Mouse (Mus musculus) lung, postnatal 10 days (tissue): ENCODE data around the gene Myoz2.

Experiments used
- DNase-seq: peaks from one replicate; pipeline ENCODE4 v3.0.0; 2021

Gene Myoz2

DNA sequence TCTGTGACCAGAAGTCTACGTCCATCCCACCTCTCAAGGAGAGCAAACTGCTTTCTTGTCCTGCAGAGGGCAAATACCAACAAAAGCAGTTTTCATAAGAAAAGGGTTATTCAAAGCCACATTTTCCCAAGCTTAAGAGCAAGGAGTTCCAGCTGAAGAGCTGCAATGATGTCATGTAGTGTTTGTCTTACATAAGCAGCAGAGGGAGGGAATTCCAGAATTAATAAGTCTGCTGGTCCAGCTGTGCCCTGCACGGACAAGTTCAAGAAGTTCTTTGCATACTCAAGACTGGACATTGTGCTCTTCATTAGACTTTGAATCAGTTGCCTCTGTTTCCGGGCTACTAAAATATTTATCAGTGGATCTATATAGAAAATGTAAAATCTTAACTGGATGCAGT lies 33.8 kb downstream of the Myoz2 start:
- DNase-seq = no peak

GRCm38 (mm10) chr3:122998511-122998910 lies 36.3 kb downstream of the Myoz2 start:
- no peak for DNase-seq

GRCm38 (mm10) chr3:122996968-122997367 lies 37.8 kb downstream of the Myoz2 start:
- no peak for DNase-seq

GRCm38 (mm10) chr3:122986906-122987305 lies 47.9 kb downstream of the Myoz2 start:
- no peak for DNase-seq

DNA sequence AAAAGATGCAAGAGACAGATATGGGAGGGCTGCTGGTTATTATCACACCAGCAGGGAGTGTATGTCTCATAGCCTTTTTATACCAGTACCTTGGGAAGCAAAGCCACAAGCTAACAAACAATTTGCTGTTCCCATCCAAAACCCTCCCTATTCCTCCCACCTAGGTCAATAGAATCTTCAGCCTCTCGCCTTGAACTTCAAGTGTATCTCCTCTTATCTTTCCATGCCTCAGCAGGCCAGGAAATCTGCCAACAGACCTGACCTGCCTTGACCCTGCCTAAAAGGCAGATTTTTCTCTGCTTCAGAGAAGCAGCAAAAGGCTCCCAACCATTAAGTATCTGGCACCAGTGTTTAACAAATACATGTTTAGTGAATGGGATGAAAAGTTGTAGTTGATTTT lies 48.4 kb downstream of the Myoz2 start:
- DNase-seq = peak; percentile 11

GRCm38 (mm10) chr3:122985183-122985944 lies 49.5 kb downstream of the Myoz2 start:
- DNase-seq = no peak

DNA sequence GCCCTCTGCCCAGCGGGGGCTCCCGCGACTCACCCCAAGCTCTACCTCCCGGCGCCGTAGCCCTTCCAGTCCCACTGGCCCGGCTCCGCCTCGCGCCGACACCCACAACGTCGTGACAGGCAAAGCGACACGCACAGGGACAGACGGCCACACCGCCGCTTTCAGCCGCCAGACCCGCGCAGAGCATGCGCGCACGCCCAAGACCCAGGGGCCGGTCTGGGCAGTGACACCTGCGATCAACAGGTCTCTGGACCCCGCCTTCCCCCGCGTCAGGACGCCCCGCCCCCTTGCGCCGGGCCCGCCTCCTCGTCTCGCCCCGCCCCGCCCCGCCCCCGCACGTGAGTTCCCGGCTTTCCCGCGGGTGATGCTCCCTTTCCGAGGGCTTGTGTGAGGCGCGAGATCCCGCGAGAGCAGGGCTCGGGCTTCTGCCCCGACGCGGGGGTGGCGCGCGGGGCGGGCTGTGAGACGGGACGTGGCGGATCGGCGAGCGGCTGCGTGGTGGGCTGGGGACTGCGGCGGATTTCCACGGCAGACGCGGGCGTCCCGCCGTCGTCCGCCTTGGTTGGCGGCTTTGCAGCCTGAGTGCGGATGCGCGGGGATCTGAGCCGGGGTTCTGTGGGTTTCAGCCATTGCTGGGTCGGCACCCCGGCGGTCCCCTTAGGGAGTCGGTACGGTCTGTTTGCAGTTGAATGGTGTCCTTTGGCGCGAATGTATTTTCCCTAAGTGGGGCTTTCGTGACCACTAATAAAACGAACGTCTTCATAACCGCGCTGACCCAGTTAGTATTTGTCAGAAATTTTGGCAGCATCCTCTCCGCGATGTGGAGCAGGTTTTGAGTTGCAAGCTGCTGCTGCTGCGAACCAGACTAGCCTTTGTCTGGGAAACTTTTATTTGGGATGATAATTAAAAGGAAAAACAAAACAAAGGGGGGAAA lies 50.3 kb downstream of the Myoz2 start, which contains the start of gene Usp53:
Usp53 (minus strand) TSS at position 262 of the 934 bp plus-strand sequence.
- DNase-seq = peak; percentile 96

- no peak for DNase-seq
Observed at GRCm38 (mm10) chr3:122983849-122984248, 51.0 kb downstream of the Myoz2 start.

- DNase-seq = no peak
Observed at GRCm38 (mm10) chr3:122975964-122976363, 58.9 kb downstream of the Myoz2 start.

DNA sequence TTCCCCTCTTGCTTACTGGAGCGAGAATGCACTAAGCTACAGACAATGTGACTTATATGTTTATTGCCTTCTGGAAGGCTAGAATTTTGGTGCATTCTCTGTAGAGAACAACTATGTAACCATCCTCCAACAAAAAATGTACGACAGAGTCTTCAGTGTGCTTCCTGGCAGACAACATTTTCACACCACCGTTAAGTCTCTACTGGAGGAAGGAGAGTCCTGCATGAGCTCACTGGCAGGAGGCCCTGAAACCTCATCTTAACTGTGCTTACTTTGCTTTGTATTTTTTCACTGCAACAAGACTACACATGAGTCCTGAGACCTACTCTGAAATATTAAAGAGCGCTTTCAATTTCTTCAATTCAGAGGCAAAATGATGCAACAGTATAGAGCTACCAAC lies 59.5 kb downstream of the Myoz2 start:
- DNase-seq = peak; percentile 7

DNA sequence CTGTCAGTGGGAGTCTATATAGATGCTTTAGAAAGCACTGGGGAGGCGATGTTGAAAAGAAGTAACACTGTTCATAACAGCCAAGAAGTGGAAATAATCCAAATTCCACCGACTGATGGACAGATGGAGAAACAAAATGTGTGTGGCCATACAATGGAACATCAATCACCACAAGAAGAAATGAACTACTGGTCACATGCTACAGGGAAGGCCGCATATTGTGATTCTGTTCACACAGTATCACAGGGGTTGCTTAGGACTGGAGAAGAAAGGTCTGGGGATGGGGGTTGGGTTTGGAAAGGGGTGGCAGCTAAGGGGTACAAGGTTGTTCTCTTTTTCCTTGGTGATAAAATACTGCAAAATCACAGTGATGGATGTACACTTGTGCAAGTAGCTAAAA lies 60.0 kb downstream of the Myoz2 start:
- no peak for DNase-seq

- no peak for DNase-seq
Observed at GRCm38 (mm10) chr3:122972126-122972822, 62.5 kb downstream of the Myoz2 start.

DNA sequence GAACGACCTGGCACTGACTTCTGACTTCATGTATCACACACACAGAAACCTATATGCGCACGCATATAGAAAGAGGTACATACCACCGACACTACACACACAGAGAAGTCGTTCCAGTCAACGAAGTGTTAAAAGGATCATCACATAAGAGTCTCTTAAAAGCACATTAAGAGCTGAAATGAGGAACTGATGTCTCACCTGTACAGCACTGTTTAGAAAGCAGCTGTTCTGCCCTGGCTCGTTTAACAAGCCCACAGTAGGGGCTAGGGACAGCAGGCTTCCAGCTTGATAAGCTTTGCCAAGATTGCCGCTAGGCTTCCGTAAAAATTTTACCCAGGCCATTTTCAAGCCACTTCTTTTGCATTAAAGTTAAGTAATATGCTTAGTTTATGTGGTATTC lies 66.4 kb downstream of the Myoz2 start:
- DNase-seq = no peak

DNA sequence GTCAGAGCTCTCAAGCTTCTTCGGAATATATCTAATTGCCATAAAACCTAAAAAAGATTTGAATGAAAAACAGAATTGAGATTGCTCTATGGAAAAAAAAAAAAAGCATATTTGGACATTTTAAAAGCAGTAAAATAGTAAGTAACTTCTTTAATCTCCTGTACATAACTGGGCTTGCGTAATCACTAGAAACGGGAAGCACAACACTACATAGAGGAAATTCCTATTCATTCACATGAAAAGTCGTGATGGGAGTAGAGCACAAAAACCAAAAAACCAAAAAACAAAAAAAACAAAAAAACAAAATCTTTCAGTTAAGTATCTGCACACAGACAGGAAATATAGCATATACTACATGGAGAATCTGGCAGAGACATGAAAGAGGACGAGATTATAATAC lies 70.5 kb downstream of the Myoz2 start:
- DNase-seq = no peak
